Mouse (Mus musculus) layer of hippocampus, postnatal 36 days (tissue): ENCODE results near the gene Cnnm3. TPM values are rescaled to one million over a fixed set of nuclear protein-coding genes. Genes with fewer than 3 reads are reported as not detected.

Source experiments
- DNase-seq, 2 experiments: peaks; one replicate each; pipeline ENCODE4 v3.0.0; 2022
- total RNA-seq, 2 experiments: library from RNA; stranded (reverse); gene quantifications; 2 replicates each; pipeline ENCODE4 v1.2.3; 2021

The Cnnm3 gene
- total RNA-seq, 2 experiments from 2014 or later, result 29.0 to 39.0 TPM

GRCm38 (mm10) chr1:36558031-36558993 is 46.6 kb downstream of the Cnnm3 start, which contains the start of gene Sema4c:
TSS of gene Sema4c (minus strand) at chr1:36558349.
- DNase-seq, result peak; percentile 70 to 75

- no peak for DNase-seq
These were observed 47.6 kb downstream of the Cnnm3 start for GRCm38 (mm10) chr1:36559256-36559655.

- DNase-seq, result no peak
These were observed 48.2 kb downstream of the Cnnm3 start for GRCm38 (mm10) chr1:36559888-36560287.

- DNase-seq, result no peak
These were observed 49.2 kb downstream of the Cnnm3 start for GRCm38 (mm10) chr1:36560903-36561302.

- DNase-seq, result no peak
These were observed 50.7 kb downstream of the Cnnm3 start for GRCm38 (mm10) chr1:36562388-36562787.

GRCm38 (mm10) chr1:36563197-36563596 is 51.5 kb downstream of the Cnnm3 start:
- no peak for DNase-seq

GRCm38 (mm10) chr1:36563632-36564031 is 52.0 kb downstream of the Cnnm3 start:
- no peak for DNase-seq

GRCm38 (mm10) chr1:36564101-36564500 is 52.4 kb downstream of the Cnnm3 start:
- DNase-seq, result no peak

- DNase-seq, result no peak
These were observed 54.8 kb downstream of the Cnnm3 start for GRCm38 (mm10) chr1:36566425-36566824.

GRCm38 (mm10) chr1:36567818-36568603 is 56.3 kb downstream of the Cnnm3 start:
- no peak for DNase-seq

GRCm38 (mm10) chr1:36568776-36569175 is 57.1 kb downstream of the Cnnm3 start:
- DNase-seq, result no peak

GRCm38 (mm10) chr1:36569694-36570276 is 58.1 kb downstream of the Cnnm3 start:
- no peak for DNase-seq

GRCm38 (mm10) chr1:36570320-36570719 is 58.7 kb downstream of the Cnnm3 start:
- DNase-seq, result no peak

GRCm38 (mm10) chr1:36571627-36572026 is 60.0 kb downstream of the Cnnm3 start:
- DNase-seq, result no peak

GRCm38 (mm10) chr1:36572140-36572700 is 60.6 kb downstream of the Cnnm3 start:
- no peak for DNase-seq

- DNase-seq, result no peak
These were observed 61.0 kb downstream of the Cnnm3 start for GRCm38 (mm10) chr1:36572709-36573108.

GRCm38 (mm10) chr1:36573524-36573923 is 61.9 kb downstream of the Cnnm3 start:
- DNase-seq, result no peak

GRCm38 (mm10) chr1:36574196-36574955 is 62.7 kb downstream of the Cnnm3 start:
- DNase-seq, result no peak

GRCm38 (mm10) chr1:36575347-36575746 is 63.7 kb downstream of the Cnnm3 start:
- DNase-seq, result no peak

GRCm38 (mm10) chr1:36576991-36577675 is 65.5 kb downstream of the Cnnm3 start:
- no peak for DNase-seq
